Comparison of ENCODE assay signal across 11 mouse cellular contexts in the genomic region with DNA sequence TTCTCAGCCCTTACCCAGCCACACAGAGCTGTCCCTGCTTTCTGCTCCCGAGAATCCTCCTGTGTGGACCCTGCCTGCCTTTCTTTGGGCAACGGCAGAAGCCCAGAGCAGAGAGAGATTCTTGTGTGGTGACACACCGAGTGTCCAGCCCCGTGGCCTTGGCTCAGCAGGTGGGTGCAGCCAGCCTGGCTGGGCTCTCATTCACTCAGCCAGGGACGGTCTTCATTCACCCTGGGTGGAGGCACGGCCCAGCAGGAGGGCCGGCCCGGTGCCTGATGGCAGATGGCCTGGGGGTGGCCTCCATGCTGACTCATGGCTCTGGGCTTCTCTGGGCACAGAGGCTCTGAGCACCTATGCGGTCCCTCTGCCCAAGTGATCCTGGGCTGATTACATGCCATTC. TPM values are rescaled to one million over a fixed set of nuclear protein-coding genes. Genes with fewer than 3 reads are reported as not detected.
DNase-seq lines count a peak whose midpoint lies in the region; ATAC-seq and TF ChIP-seq lines count a peak whose summit lies in the region.
"Had no signal": no experiment of that assay in that cellular context is flagged by ENCODE, and none has a peak within 500 bp of the region (broad histone marks: within the 10 kb centered on the region; RNA-seq: fewer than 3 reads in every experiment).

No protein-coding gene starts in this region.

- no peak overlapping the region for H3K27ac ChIP-seq in heart, embryonic 10.5 days
- H3K27ac ChIP-seq in heart, embryonic 12.5 days (ENCODE audit: poor library complexity, severe bottlenecking) = no peak overlapping the region
- H3K27ac ChIP-seq in embryonic facial prominence, embryonic 10.5 days (replicated peaks) = no peak overlapping the region
- H3K27ac ChIP-seq: hindbrain, postnatal 0 days had no signal

- H3K27me3 ChIP-seq in heart, embryonic 10.5 days (ENCODE audit: insufficient read depth, poor library complexity, severe bottlenecking) = peaks cover 36% of the 10 kb centered on the region
- H3K27me3 ChIP-seq in Patski = no peaks in the 10 kb centered on the region
- peaks cover 18% of the 10 kb centered on the region for H3K27me3 ChIP-seq in heart, embryonic 12.5 days (replicated peaks)
- peaks cover 16% of the 10 kb centered on the region for H3K27me3 ChIP-seq in embryonic facial prominence, embryonic 10.5 days (replicated peaks; ENCODE audit: low read depth, poor library complexity, severe bottlenecking)

- no peak overlapping the region for H3K4me3 ChIP-seq in heart, embryonic 10.5 days
- H3K4me3 ChIP-seq in heart, embryonic 12.5 days = no peak overlapping the region
- H3K4me3 ChIP-seq in embryonic facial prominence, embryonic 10.5 days = no peak overlapping the region

- CTCF ChIA-PET in Patski (lab: Charles Lee) = interaction anchor here (1.2 to 4.0 kb wide), 2 partner anchors 15 to 16 kb away, joined by 5 to 18 read pairs; no protein-coding TSS in a partner anchor

- in situ Hi-C loops in Patski (cut with MboI; ENCODE audit: low pct_unique_long_range_greater_than_20kb) = no loop called here

- ATAC-seq in Patski = peak; percentile 91
- ATAC-seq in heart, embryonic 12.5 days (ENCODE audit: insufficient number of reproducible peaks, low FRiP score) = peak; percentile 24; the same call in 1 of the 2 replicates
- ATAC-seq in erythroblast, adult 5-6 weeks (replicated peaks; ENCODE audit: low FRiP score, poor library complexity, severe bottlenecking) = no peak
- ATAC-seq: hindbrain, postnatal 0 days; midbrain, embryonic 16.5 days had no signal

- peaks cover 24% of the 10 kb centered on the region; the same call in 1 of the 2 replicates for H3K36me3 ChIP-seq in heart, embryonic 10.5 days
- peaks cover 27% of the 10 kb centered on the region for H3K36me3 ChIP-seq in heart, embryonic 12.5 days
- H3K36me3 ChIP-seq in embryonic facial prominence, embryonic 10.5 days (replicated peaks) = no peaks in the 10 kb centered on the region

- intact Hi-C loops in left cerebral cortex, postnatal 14 days (cut with DNase I) = no loop called here

- 54% methylated on average over 9 of the region's 9 CpGs for WGBS in heart, embryonic 10.5 days
- 52% methylated on average over 9 of the region's 9 CpGs for WGBS in heart, embryonic 12.5 days
- 76% methylated on average over 9 of the region's 9 CpGs for WGBS in embryonic facial prominence, embryonic 10.5 days

- POLR2A ChIA-PET in Patski (lab: Charles Lee) = interaction anchor here (1.0 kb wide), 1 partner anchor 40 kb away, joined by 3 read pairs; no protein-coding TSS in a partner anchor

- no peak for TF ChIP-seq CTCF in Patski (IDR thresholded peaks at IDR 0.05)

- peak; percentile 45 to 71 for DNase-seq in heart, adult 18-20 months
- DNase-seq in heart, embryonic 10.5 days (ENCODE audit: low spot score) = no peak
- peak; percentile 79 for DNase-seq in Patski (ENCODE audit: low read depth, low spot score)
- DNase-seq in cerebellum, adult 9-10 months = peak; percentile 65
- DNase-seq in left cerebral cortex, postnatal 14 days (ENCODE audit: low spot score in 2 of 2) = no peak
- no peak for DNase-seq in embryonic facial prominence, embryonic 10.5 days (ENCODE audit: low spot score)
- DNase-seq: lung, adult 18-20 months had no signal

- H3K9me3 ChIP-seq in heart, embryonic 10.5 days = no peaks in the 10 kb centered on the region
- H3K9me3 ChIP-seq in heart, embryonic 12.5 days (replicated peaks) = no peaks in the 10 kb centered on the region
- H3K9me3 ChIP-seq in embryonic facial prominence, embryonic 10.5 days = no peaks in the 10 kb centered on the region

- peaks cover 14% of the 10 kb centered on the region for H3K4me1 ChIP-seq in heart, embryonic 10.5 days
- 0 out of 2 replicates have a peak, but pooled peaks cover 5% of the 10 kb centered on the region for H3K4me1 ChIP-seq in heart, embryonic 12.5 days (replicated peaks)
- peaks cover 8% of the 10 kb centered on the region for H3K4me1 ChIP-seq in embryonic facial prominence, embryonic 10.5 days

- no peak overlapping the region for H3K4me2 ChIP-seq in heart, embryonic 12.5 days

- H3K9ac ChIP-seq in heart, embryonic 12.5 days = no peak overlapping the region

RNA-seq across cellular contexts. Expression of a gene that starts 17.4 kb away (rescaled TPM):
- 10 to 100 TPM; 33.2 to 35.2 TPM for total RNA-seq in heart, adult 18-20 months (2021)
- 2.3 and 4.4 TPM in 2 replicates for polyA plus RNA-seq in heart, embryonic 10.5 days (2016; fragmentation: Nextera tagmentation; extraction: Ambion mirVana)
- 1.7 TPM for polyA plus RNA-seq in Patski (2021)
- polyA plus RNA-seq in heart, embryonic 12.5 days (2016; fragmentation: Nextera tagmentation; extraction: Ambion mirVana) = 7.0 and 7.6 TPM in 2 replicates
- total RNA-seq in erythroblast, adult 5-6 weeks (2015; ENCODE audit: low replicate concordance) = not detected in 2 replicates
- total RNA-seq in erythroblast, adult 5-6 weeks (2017; ENCODE audit: low replicate concordance) = not detected in 2 replicates
- 10 to 100 TPM; 19.0 to 22.3 TPM for total RNA-seq in left cerebral cortex, postnatal 14 days (2021)
- 0.34 and 0.35 TPM in 2 replicates for polyA plus RNA-seq in embryonic facial prominence, embryonic 10.5 days (2016; fragmentation: Nextera tagmentation; extraction: Ambion mirVana)

RNA-seq across cellular contexts. Expression of a gene that starts 31.6 kb away (rescaled TPM):
- 10 to 100 TPM; 49.9 to 50.2 TPM for total RNA-seq in heart, adult 18-20 months (2021)
- polyA plus RNA-seq in heart, embryonic 10.5 days (2016; fragmentation: Nextera tagmentation; extraction: Ambion mirVana) = 114 and 121 TPM in 2 replicates
- polyA plus RNA-seq in Patski (2021) = 161 TPM
- 142 and 147 TPM in 2 replicates for polyA plus RNA-seq in heart, embryonic 12.5 days (2016; fragmentation: Nextera tagmentation; extraction: Ambion mirVana)
- total RNA-seq in erythroblast, adult 5-6 weeks (2015; ENCODE audit: low replicate concordance) = 6.5 and 7.5 TPM in 2 replicates
- 10.0 and 17.0 TPM in 2 replicates for total RNA-seq in erythroblast, adult 5-6 weeks (2017; ENCODE audit: low replicate concordance)
- total RNA-seq in left cerebral cortex, postnatal 14 days (2021) = 100 to 1,000 TPM; 119 to 122 TPM
- 72.4 and 74.2 TPM in 2 replicates for polyA plus RNA-seq in embryonic facial prominence, embryonic 10.5 days (2016; fragmentation: Nextera tagmentation; extraction: Ambion mirVana)

RNA-seq across cellular contexts. Expression of a gene that starts 32.7 kb away (rescaled TPM):
- total RNA-seq in heart, adult 18-20 months (2021) = under 1 TPM; 0.20 to 0.64 TPM
- 0.26 and 5.0 TPM in 2 replicates for polyA plus RNA-seq in heart, embryonic 10.5 days (2016; fragmentation: Nextera tagmentation; extraction: Ambion mirVana)
- 5.5 TPM for polyA plus RNA-seq in Patski (2021)
- 0.42 and 1.5 TPM in 2 replicates for polyA plus RNA-seq in heart, embryonic 12.5 days (2016; fragmentation: Nextera tagmentation; extraction: Ambion mirVana)
- total RNA-seq in erythroblast, adult 5-6 weeks (2015; ENCODE audit: low replicate concordance) = not detected in 2 replicates
- total RNA-seq in erythroblast, adult 5-6 weeks (2017; ENCODE audit: low replicate concordance) = not detected in 2 replicates
- under 1 TPM; 0.53 to 0.94 TPM for total RNA-seq in left cerebral cortex, postnatal 14 days (2021)
- polyA plus RNA-seq in embryonic facial prominence, embryonic 10.5 days (2016; fragmentation: Nextera tagmentation; extraction: Ambion mirVana) = 0.08 and 0.82 TPM in 2 replicates
- polyA plus RNA-seq: hindbrain, postnatal 0 days had no signal

Comparison
In these comparisons a context has a peak if more than half of its experiments do, and no peak if none do; other contexts are left out.
1. DNase-seq: peak in heart, adult 18-20 months (2 of 2), Patski (single experiment) and cerebellum, adult 9-10 months (single experiment); none in heart, embryonic 10.5 days (single experiment), left cerebral cortex, postnatal 14 days (0 of 2) and embryonic facial prominence, embryonic 10.5 days (single experiment).